Mouse (Mus musculus): Measurements from ENCODE around the gene Ttll11. TPM values are rescaled to one million over a fixed set of nuclear protein-coding genes. Genes with fewer than 3 reads are reported as not detected.

The Ttll11 gene
- total RNA-seq, 1 experiment from 2014 or later: 0.55 TPM

DNA sequence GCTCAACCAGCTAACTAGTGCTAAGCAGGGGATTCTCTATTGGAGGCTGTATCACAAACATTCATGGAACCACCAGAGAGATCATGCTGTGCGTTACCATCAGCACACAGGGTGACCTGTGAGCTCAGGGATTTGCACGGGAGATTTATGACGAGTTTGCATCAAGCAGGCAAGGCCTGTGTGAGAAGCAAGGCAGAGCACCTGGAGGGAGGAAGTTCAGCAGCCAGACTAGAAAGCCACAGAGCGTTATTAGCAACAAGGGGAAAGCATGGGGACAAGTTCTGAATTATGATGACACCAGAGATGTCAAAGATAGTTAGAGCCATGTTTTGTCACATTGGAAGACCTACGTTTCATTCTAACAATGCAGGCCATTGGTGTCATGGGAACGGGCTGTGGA, 72.1 kb downstream of the Ttll11 start:
- no peak for ATAC-seq (replicated peaks; ENCODE audit: low read depth, poor library complexity, severe bottlenecking)

- peak; percentile 79 for ATAC-seq (replicated peaks; ENCODE audit: low read depth, poor library complexity, severe bottlenecking)
Observed at GRCm38 (mm10) chr2:35906174-35906798, 73.4 kb downstream of the Ttll11 start.

GRCm38 (mm10) chr2:35900845-35901244, 78.9 kb downstream of the Ttll11 start:
- no peak; the same call in 1 of the 2 replicates for ATAC-seq (replicated peaks; ENCODE audit: low read depth, poor library complexity, severe bottlenecking)

DNA sequence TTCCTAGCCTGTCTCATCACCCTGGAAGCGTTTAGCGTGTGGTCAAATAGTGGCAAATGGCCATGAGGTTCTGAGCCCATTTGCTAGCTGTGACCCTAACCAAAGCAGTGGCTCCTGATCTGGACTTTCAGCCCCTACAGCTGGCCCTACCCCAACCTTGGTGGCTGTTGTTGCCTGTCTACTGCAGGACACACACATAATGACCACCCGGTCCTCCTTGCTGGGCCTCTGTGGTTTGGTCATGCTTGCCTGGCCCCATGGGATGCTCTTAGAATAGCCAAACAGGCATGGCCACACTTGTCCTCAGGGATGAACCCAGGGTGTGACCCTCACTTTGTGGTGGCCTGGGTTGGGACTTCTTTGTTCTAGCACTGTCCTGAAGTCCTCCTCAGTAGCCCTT, 80.0 kb downstream of the Ttll11 start:
- ATAC-seq (replicated peaks; ENCODE audit: low read depth, poor library complexity, severe bottlenecking): no peak

- ATAC-seq (replicated peaks; ENCODE audit: low read depth, poor library complexity, severe bottlenecking): no peak
Observed at GRCm38 (mm10) chr2:35899135-35899474, 80.6 kb downstream of the Ttll11 start.

GRCm38 (mm10) chr2:35898425-35899134, 81.1 kb downstream of the Ttll11 start:
- peak; percentile 92 for ATAC-seq (replicated peaks; ENCODE audit: low read depth, poor library complexity, severe bottlenecking)

- no peak for ATAC-seq (replicated peaks; ENCODE audit: low read depth, poor library complexity, severe bottlenecking)
Observed at GRCm38 (mm10) chr2:35897125-35897524, 82.6 kb downstream of the Ttll11 start.

DNA sequence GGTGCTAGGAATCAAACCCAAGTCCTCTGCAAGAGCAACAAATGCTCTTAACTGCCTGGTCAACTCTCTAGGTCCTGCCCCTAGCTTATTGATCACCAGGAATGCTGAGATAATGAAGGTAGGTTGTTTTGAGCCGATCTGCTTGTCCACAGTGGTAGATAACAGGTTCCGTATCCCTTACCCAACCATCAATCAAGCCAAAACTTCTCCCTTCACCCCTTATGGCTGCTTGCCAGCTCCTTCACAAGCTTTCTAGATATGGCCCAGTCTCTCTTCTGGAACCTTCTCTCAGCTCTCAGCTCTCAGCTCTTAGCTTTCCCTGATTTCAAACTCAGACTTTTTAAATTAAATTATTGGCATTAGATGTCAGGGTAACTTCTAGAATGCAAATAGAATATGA, 85.2 kb downstream of the Ttll11 start:
- no peak for ATAC-seq (replicated peaks; ENCODE audit: low read depth, poor library complexity, severe bottlenecking)

GRCm38 (mm10) chr2:35890635-35891034, 89.1 kb downstream of the Ttll11 start:
- no peak for ATAC-seq (replicated peaks; ENCODE audit: low read depth, poor library complexity, severe bottlenecking)

DNA sequence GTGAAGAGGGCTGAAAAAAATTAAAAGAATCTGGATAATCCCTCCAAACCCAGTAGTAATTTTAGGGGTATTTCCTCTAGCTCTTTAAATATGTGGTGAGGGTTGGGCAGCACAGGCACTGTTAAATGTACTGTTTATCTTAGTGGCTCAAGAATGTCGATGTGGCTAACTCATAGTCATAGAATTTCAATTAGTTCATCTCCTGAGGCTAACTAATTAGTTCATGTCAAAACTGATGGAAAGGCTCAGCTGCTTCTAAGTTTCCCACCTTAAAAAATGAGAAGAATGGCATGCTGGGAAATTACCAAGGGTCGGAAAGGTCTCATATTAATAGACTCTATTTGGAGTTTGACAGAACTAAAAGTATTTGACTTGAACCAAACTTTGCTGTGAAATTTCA, 89.9 kb downstream of the Ttll11 start:
- no peak for ATAC-seq (replicated peaks; ENCODE audit: low read depth, poor library complexity, severe bottlenecking)

DNA sequence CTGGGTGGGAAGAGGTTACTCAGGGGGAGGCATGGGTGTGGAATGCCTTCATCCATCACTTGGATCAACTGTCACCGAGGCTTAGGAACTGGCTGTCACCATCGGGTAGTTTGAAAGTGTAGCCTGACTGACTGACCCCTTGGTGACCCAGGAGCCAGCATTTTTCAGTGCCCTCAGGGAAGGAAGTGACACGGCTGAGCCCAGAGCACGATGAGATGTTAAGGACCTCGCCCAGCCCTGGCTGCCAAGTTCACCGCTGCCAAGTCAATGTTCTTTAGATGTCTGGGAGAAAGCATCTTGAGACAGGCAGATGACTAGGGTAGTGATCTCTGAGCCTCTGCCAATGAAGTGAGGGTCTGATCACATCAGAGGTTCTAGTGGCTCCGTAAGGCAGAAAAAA, 95.4 kb downstream of the Ttll11 start:
- ATAC-seq (replicated peaks; ENCODE audit: low read depth, poor library complexity, severe bottlenecking): no peak

DNA sequence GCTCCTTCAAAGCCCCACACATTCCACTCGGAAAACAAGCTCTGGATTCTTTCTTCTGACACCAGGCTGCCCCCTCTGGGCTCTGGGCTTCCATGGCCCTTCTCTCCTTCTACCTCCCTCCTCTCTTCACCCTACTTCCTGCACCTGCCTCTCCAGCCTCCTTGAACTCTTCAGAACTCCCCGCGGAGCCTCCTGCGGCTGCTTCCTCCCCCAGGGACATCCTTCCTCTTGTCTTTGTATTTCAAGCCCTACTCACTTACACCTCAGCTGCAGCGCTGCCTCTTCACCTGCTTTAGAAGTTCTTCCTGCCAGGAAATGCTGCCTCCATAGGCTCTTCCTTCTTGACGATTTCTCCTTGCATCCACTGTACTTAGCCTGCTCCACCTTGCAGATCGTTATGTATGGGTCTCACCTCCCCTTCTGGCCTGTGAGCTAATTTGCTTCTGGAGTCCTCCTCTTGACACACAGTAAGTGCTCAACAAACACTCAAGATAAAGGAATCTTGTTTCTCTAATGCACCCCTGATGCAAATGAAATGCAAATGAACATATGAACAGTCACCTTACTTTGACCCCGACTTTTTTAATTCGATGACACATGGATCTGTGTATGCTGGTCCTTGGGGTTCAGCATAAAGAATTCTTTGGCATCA, 97.3 kb downstream of the Ttll11 start:
- ATAC-seq (replicated peaks; ENCODE audit: low read depth, poor library complexity, severe bottlenecking): peak; percentile 34

DNA sequence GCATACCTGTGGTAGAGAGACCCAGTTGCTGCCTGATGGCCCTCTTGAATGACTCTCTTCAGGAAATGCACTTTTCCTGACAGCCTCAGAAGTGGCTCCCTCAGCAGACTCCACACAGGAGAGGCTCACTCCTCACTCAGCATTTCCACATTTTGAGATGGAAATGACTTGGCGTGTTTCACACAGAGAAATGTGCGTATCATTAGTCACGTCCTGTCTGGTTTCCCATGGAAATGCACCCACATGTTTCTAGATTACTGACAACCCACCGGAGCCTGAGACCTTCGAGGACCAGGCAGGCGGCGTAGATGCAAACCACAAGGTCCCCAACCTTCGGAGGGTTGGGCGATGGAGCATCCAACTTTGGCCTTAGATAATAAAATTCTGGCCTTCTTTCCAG, 97.8 kb downstream of the Ttll11 start:
- ATAC-seq (replicated peaks; ENCODE audit: low read depth, poor library complexity, severe bottlenecking): peak; percentile 71

DNA sequence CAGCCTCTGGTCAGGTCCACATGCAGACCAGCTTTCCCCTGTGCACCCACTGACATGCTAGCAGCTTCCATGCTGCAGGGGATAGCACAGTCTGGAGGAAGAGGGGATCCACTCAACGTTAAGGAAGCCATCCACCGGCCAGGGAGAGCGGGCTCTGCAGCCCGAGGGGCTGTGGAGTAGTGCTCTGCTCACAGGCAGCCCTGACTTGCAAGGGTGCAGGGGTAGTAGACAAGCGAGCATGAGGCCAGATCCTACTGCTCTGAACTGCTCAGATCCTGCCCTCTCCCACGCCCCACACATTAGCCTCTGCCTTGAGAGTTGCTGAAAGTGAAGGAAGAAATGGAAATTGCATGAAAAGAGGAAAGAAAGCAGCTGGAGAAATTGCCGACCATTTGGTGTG, 99.4 kb downstream of the Ttll11 start:
- ATAC-seq (replicated peaks; ENCODE audit: low read depth, poor library complexity, severe bottlenecking): no peak

DNA sequence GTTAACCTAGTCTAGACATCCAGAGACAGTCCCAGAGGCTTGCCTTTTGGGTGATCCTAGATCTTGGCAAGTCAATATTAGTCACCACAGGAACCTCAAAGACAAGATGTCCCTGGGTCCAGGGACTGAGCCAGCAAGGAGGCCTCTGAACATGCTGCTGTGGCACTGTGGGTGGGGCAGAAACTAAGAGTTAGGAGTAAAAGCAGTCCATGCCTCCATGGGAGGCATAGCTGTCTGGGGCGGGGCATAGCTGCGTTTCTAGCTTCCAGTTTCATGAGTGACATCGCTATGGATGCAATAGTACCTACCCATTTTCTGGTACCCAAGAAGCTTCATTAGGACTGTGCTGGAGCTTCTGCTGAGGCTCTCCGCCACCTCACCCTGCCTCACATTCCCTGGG, 99.8 kb downstream of the Ttll11 start:
- no peak for ATAC-seq (replicated peaks; ENCODE audit: low read depth, poor library complexity, severe bottlenecking)

GRCm38 (mm10) chr2:35878506-35878905, 101.2 kb downstream of the Ttll11 start:
- no peak for ATAC-seq (replicated peaks; ENCODE audit: low read depth, poor library complexity, severe bottlenecking)

DNA sequence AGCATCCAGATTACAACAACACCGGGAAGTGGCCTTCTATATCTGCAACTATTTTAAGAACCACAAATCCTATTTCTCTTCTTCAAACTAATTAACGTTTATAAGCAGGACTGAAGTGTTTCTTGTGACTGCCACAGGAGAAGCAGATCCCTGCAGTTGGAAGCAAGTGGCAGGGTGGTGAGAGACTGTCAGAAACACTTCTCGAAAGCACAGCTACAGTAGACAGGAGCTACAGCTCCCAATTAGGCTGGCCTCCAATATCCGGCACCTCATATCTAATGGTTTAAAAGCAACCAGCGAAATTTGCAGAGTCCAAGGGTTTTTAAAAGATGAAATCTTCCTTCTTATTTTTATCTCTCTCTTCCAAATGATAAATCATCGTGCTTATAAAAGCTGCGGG, 104.1 kb downstream of the Ttll11 start:
- ATAC-seq (replicated peaks; ENCODE audit: low read depth, poor library complexity, severe bottlenecking): no peak

DNA sequence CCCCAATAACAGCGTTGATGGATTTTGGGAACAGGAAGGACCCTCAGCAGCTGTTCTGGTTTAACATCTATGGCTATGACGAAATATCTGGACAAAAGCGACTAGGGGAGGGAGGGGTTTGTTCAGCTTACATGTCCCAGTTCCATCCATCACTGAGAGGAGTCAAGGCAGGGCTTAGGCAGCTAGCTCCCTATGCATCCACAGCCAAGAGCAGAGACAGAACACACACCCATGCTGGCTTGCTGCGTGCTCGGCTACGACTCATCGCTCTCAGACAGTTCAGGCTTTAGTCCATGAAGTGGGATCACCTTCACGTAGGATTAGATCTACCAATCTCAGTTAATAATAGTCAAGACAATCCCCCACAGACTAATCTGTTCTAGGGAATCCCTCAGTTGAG, 105.3 kb downstream of the Ttll11 start:
- ATAC-seq (replicated peaks; ENCODE audit: low read depth, poor library complexity, severe bottlenecking): no peak

DNA sequence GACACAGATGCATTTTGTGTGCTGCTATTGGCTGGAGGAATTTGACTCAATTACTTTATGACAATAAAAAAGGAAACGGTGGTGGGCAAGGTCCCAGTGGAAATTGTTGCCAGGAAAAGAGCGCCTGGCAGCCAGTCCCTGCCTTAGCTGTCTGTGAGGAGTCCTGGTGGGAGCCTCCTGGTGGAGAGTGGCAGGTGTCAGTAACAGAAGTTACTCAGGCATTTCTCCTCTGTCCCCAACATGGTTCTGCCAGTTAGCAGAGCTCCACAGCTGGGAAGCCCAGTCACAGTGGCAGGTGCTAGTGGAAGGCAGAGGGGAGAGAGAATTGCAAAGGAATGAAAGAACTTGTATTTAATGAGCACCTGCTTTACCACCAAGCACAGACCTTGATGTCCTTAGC, 110.5 kb downstream of the Ttll11 start:
- no peak for ATAC-seq (replicated peaks; ENCODE audit: low read depth, poor library complexity, severe bottlenecking)

DNA sequence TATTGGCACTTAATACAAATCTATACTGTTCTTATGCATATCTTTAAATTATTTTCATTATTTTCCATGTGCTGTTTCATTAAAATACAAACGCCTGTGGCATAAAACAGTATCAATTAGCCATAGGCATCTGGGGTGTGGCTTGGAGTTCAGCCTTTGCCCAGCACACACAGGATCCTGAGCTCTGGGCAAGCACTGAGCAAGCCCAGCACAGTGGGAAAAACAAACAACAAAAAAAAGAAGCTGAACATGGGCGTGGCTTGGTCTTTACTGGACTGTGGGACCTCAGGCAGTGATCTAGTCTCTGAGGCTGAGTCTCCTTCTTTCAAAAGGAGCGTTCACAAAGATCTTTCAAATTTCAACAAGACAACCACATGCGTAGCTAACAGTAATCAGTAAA, 116.4 kb downstream of the Ttll11 start:
- ATAC-seq (replicated peaks; ENCODE audit: low read depth, poor library complexity, severe bottlenecking): no peak

DNA sequence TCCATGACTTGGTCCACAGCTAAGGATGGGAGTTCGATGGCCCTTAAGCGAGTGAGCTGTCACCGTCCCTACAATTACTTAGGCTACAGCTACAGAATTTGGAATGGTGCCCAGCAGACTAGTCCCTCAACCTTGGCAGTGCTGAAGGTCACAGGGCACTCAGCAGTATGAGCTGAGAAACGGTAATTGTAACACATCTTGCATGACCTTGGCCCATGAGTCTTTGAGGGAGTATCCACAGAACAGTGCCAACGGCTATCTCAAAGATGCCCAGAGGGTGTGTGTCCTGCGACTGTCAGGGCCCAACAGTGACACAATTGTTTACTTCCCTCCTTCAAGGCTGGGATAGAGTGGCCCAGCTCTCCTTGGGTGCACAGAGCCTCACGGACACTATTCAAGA, 118.5 kb downstream of the Ttll11 start:
- ATAC-seq (replicated peaks; ENCODE audit: low read depth, poor library complexity, severe bottlenecking): no peak

GRCm38 (mm10) chr2:35860394-35860744, 119.3 kb downstream of the Ttll11 start:
- ATAC-seq (replicated peaks; ENCODE audit: low read depth, poor library complexity, severe bottlenecking): peak; percentile 42; the same call in 1 of the 2 replicates

Measured in common myeloid progenitor, adult 5-6 weeks (primary cell).